Mouse (Mus musculus) urinary bladder, adult 2 months (tissue): ENCODE measurements around the gene Sap30l. TPM values are rescaled to one million over a fixed set of nuclear protein-coding genes. Genes with fewer than 3 reads are reported as not detected.
"Not testable (repeated sequence)": the region's sequence is repeated elsewhere in the genome, so short reads cannot be mapped to it uniquely, and the experiment has no call there.

ENCODE experiments used
- DNase-seq: peaks from one replicate; pipeline ENCODE4 v3.0.0; 2022; ENCODE audit warnings: low spot score
- polyA plus RNA-seq: library from polyadenylated mRNA; depleted of rRNA; stranded (reverse); fragments of >200 nt; gene quantifications from 2 replicates; pipeline ENCODE4 v1.2.3, GENCODE M21; 2012

The Sap30l gene
- polyA plus RNA-seq, 1 experiment, result 23.5 TPM

DNA sequence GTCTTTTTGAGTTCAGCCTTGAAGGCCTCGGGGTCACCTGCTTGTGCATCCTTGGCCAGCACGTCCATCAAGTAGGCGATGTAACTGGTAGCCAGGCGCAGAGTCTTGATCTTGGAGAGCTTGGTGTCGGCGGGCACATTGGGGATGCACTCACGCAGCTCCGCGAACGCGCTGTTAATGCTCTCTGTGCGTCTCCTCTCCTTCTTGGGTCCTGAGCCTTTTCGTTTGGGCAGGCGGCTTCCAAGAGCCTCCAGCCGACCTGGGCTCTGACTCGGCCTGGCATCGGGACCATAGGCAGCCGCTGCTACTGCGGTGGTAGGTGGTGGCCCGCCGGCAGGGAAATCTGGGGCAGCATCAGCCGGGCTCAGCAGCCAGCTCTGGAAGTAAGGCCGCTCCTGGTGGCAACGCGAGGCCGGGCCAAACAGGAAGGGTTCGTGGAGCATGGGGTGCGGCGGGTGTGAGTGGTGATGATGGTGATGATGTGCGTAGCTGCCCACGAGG is 29.9 kb downstream of the Sap30l start:
- no peak for DNase-seq

DNA sequence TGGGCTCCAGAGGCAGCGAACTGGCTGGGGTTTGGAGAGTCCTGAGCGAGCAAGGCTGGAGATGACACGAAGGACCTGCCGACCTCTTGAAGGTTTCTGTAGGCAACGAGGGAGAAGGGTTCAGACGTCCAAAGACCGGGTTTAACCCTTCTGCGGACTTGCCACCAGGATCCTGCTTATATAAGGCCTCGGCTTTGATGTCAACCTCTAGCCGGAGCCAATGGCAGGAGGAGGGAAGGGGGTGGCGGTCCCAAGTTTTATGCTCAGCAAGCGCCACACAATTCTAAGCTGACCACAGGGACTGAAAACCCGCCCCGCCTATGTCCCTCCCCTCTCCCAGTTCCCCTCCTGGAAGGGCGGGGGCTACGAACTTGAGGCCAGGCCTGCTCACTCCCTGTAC is 30.4 kb downstream of the Sap30l start:
- DNase-seq, result no peak

DNA sequence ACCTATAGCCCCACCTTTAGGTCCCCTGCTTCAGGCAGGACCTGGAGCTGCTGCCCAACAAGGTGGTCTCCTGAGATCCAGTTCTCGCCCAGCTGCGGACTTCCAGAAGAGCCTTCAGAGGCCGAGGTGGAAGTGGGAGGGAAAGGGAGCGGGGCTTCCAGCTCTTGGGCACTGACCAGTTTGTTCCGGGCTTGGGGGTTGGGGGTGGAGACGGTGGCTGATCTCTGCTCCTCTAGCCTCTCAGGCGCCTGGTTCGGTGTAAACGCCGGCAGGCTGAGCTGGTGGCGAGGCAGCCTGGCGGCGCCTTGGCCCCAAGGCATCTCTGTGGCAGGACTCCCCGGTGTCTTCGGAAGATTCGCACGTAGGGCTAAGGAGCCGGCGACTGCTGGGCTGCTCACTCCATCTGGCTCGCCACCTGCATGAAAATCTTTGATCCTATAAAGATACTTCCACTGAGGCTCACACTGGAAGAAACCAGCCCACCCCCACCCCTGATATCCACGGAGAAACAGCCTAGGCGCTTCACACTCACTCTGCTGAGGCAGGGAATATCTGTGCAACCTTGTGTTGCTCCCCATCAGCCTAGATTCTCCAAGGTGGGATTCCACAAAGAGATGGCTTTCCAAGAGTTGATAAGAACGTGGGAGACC is 31.2 kb downstream of the Sap30l start, which contains the start of gene Hand1:
Gene Hand1 (minus strand): TSS at position 267 of the 650 bp plus-strand sequence.
- no peak for DNase-seq

DNA sequence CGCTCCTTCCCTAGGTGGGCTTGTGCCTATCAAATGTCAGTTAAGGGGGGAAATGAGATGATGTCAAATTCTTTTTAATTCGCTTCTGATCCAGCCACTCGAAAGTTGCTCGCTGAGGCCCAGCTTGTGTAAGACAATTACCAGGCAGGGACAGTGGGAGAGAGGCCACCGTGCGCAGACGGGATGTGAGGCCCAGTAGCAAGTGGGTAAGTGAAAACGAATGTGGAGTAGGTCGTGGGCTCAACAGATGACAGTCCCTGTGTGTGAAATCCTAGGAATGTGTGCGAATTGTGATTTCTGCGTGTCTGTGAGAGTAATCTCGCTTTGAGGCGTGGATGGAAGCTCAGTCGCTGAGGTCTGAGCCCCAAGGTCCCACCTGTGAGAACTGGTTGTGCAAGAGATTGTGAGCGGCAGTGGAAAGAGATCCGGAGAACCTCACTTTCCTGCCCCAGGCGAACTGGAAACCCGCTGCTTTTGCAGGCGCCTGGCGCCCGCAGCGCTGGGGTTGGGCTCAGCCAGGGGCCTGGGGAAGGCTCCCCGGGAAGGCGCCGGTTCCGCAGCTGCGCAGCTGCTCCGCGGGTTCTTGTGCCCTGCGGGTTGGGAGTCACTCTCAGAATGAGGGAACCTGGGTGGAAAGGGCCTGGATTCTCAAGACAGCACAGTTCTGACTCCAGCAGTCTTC is 32.0 kb downstream of the Sap30l start:
- DNase-seq, result no peak

DNA sequence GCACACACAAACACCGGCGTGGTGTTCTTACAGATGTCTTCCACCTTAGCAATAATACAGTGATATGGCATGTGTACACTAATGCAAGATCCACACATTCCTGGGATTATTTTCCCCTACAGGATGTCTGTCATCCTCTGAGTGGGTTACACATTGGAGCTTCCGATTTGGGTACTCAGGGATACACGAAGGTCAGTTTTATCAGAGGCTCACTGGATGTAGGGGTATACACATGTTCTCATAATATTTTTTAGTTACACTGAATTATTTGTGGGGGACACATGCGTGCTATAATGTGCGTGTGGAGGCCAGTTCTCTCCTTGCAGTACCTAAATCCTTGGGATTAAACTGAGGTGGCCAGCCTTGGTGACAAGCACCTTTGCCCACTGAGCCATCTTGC is 32.6 kb downstream of the Sap30l start:
- DNase-seq, result no peak

DNA sequence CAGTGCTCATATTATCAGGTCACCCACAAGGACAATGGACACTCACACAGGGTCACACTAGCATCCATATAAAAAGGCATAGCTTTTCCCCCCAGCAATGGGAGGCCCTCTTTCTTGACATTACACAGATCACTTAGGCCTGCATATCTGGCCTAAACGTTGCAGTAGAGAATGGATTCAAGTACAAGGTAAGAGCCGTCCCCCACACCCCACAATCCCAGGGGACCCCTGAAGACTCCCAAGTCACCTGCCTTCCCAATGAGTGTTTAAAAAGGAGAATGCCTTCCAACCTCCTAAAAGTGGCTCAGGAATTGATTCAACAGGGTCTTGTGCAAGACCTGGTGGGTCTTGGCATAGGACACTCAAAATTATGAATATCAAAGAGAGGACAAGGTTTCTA is 33.9 kb downstream of the Sap30l start:
- no peak for DNase-seq

DNA sequence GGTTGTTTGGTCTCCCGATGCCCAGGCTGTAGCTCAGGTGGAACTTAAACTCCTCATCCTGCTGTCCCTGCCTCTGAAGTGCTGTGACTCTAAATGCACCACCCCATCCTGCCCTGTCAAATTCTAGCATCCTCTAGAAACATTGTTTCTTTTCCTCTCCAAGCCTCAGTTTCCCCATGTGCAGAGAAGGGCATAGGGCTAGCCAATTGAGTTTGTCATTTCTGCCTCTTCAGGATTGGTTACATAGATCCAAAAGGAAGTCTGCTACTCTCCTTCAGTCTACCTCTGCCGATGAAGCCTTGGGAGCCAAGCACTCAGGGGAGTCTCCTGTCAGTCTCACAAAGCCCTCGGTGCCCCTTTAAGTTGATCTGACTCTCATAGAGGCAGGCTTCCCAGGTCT is 34.5 kb downstream of the Sap30l start:
- no peak for DNase-seq

DNA sequence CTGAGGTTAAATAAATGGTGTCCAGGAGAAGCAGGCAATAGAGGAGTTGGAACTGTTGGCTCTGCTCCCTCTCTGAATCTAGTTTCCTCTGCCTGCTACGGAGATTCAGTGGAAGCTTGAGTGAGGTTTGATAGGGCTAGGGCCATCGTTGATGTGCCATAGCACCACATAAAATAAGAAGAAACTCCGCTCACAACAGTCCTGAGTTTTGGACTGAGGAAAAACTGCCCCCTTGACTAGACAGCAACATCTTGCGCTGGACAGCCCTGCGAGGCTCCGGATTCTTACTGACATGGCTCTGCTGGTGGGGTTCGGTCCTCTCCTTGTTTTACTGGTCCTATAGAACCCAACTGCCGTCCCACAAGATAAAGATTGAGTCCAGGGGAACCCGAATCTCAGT is 35.0 kb downstream of the Sap30l start:
- DNase-seq, result no peak

DNA sequence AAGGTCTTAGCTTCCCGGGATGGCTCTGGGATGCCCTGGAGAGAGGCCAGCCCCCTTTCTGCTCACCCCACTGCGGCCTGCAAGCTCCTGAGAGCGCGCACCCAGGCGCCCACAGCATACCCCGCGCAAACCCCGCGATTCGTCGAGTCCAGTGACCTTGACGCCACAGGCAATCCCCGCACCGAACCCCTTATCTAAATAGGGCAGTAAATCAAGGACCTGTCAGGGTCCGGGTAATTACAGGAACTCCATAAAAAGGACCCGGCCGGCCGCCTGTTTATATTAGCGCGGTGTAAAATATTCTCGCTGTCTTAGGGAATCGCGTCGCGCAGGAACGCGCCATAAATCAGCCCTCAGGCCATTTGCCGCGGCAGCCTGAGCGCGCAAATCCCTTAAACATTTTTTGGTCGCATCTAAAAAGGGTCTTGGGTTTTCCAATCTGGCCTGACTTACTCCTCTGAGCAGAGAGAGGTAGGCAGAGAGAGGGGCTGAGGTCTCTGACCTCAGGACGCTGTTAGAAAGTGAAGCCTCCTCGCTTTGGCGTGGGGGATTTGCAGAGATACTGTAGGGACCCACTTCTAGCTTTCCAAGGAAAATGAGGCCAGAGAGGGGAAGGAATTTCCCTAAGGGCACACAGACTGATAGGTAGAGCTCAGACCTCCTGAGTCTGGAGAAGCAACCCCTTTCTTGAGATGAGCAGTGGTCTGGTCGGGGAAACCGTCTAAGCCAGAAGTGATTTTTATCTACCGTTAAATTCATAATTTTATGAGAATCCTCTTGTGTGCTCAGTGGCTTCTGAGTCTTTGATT is 35.6 kb downstream of the Sap30l start:
- DNase-seq, result no peak

DNA sequence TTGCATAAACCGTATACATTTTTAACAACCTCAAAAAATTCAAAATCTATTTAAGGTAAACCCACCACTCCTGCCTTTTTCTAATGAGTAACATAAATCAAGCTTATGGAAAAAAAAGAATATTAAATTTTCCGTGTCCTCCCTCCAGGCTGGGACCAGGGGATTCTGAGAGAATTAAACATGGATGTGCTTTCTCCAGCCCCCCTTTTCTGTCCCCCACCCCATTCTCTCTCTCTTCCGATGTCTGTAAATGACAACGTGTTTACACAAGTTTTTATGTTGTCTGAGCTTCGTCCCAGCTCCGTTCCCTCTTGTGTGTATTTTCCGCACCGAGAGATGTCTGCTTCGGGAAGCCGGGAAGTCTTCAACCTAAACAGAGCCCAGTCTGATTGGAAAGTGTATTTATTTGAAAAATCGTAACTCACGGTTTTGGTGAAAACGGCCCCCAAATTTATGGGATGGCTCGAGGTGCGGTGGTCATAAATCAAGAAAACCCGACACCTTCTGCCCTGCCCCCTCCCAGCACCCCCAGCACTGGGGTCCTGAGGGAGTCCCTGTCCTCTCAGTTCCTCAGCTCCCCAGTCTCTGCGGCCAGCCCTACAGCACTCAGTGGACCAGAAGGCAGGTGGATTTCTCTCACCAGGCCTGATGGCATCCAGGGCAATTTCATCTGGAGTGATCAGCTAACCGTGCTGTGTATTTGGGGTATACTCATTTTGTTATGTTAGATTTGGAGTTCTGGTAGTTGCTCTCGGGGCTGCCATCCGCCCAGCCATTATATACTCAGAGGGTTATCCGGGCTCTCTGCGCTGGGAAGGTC is 36.6 kb downstream of the Sap30l start:
- DNase-seq, result no peak

DNA sequence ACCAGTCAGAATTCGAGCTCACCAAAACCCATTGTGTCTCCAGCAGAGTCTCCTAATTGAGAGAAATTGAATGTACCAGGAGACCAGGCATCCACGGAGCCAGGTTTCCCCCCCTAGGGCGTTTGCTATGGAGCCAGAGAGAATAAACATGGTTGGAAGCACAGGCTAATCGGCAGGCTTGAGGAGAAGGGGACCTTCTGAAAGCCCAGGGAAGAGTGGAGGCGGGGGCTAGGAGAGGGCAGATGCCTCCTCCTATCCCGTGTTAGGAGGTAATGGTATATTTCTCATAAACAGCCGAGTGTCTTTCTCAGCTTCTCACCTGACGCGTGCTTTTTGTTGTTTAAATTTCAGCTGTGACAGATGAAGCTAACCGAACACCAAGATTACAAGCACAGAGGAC is 39.5 kb downstream of the Sap30l start:
- DNase-seq, result no peak

DNA sequence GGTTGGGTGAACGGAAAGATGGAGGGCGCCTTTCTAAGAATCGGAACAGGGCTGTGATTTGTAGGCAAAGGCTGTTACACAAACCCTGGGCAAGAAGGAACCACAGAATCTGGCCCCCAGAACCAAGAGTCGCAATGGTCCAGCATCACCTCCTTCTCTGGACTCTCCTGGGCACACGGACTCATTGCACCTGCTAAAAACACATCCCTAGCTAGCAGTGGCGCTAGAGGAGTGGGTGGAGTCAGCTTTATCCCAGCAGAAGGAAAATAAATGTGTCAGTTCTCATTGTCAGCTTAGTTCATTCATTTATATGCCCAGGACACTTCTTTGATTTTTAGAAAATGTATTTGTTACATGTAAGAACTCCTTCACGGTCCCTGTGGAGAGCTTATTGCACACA is 40.0 kb downstream of the Sap30l start:
- no peak for DNase-seq

DNA sequence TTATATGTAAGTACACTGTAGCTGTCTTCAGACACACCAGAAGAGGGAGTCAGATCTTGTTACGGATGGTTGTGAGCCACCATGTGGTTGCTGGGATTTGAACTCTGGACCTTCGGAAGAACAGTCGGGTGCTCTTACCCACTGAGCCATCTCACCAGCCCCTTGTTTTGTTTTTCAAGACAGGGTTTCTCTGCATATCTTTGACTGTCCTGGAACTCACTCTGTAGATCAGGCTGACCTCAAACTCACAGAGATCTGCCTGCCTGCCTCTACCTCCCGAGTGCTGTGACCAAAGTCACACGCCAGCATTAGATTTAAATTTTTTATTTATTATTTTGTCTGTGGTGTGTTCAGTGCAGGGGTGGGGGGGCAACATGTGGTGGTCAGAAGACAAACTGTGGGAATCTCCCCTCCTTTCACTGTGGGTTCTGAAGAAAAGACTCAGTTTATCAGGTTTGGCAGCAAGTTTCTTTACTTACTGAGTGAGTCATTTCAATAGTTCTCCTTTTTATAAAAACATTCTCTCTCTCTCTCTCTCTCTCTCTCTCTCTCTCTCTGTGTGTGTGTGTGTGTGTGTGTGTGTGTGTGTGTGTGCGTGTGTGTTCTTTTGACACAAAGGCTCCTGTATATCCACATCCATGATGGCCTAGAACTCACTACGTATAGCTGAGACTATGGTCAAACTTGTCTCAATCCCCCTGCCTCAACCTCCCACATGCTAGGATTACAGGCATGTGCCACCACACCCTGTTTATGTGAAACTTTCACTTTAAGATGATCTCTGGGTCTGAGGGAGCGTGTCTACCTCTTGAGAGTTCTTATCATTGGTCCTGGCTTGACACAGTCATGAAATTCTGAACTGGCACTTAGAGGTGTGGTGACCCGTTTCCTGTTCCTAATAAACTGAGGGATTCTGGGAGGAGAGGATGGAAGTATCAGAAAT is 45.3 kb downstream of the Sap30l start:
- not testable (repeated sequence) for DNase-seq

DNA sequence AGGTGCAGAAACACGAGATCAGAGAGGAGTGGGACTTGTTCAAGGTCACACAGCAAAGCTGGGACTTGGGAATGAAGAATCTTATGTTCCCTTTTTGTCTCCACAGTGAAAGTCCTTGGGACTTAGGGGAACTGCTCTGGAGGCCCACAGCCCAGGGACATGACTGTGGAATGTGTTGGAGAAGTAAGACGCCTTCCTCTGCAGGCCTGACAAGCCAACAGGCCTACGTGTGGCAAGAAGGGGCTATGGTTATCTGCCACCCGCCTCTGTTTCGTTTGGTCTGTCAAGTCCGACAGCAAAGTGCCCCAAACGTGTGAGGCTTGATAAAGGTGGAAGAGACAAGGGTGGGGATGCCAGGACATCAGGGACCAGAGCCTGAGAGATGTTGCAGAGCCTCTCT is 46.0 kb downstream of the Sap30l start:
- no peak for DNase-seq

DNA sequence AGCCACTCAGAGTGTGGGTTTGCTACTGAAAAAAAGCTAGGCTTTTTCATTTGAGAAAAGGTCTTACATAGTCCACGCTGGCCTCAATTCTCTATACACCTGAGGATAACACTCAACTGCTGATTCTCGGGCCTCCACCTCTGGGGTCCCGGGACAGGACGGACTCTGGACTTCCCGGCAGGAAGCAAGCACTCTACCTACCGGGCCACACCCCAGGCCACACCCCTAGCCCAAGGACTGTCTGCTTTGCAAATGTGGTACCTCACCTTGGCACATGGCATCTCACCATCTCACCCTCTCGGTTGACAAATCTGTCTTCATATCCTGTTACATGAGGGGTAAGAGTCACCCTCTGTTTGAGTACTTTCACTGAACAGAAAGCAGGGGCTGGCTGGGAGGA is 48.9 kb downstream of the Sap30l start:
- no peak for DNase-seq

DNA sequence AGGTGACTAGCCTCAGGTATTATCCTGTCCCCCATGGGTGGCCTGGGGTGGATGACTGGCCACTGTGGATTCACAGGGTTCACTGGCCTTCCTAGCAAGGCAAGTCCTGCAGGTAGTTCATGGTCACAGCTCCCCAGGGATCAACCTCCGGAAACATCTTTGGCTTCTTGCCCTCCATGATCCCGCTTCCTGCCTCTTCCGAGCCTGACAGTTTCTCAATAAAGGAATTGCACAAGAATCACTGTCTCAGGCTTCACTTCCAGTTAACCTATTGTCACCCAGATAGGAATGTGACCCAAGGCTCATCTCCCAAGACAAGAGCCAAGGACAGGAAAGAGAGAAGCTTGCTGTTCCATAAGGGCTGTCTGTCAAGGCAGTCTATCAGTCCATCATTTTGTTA is 49.5 kb downstream of the Sap30l start:
- DNase-seq, result no peak

DNA sequence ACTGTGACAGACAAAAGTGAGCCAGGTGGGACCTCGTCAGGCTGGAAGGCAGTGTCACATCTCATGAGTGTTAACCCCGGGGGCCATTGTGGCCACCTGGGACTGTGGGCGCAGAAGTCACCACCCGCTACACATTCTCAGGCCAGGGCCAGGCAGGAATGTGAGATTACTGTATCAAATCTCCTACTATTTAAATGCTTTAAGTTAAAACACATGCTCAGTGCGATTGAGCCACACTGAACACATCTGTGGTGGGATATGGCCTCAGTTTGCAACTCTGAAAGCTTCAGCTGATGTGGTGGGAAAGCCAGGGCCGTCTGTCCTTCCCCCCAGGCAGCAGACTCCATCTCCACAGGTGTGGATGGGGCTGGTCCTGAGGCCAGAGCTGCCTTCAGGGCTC is 52.1 kb downstream of the Sap30l start:
- DNase-seq, result no peak

DNA sequence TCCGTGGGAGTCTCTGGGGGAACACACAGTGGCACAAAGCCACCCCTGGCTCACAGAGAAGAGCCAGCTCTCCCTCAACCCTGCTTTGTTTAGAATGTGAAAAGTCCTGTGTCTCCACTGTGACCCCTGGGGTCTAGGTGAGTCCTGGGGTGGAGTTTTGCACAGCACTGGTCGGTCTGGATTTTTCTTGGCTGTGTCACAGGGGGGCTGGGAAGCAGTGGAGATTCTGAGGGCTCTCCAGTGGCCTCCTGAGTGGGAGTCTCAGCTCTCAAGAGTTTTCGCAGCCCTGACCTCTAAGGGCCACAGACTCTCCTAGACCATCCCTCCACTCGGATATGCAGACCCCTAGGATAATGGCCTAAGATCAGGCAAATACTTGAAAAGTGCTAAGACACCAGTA is 56.3 kb downstream of the Sap30l start:
- DNase-seq, result no peak
